Mouse (Mus musculus) lung, adult 2 months (tissue): ENCODE data around the gene Slc10a1. TPM values are rescaled to one million over a fixed set of nuclear protein-coding genes. Genes with fewer than 3 reads are reported as not detected.

Experiments
- DNase-seq: peaks from one replicate; pipeline ENCODE4 v3.0.0; 2022
- H3K4me1 ChIP-seq: fragments of 200-500 bp; 2 replicates; pipeline ENCODE4 v1.6.1; 2011; ENCODE audit warnings: low read length; ENCODE audit not compliant: control insufficient read depth, insufficient read depth
- H3K4me3 ChIP-seq: fragments of 200-500 bp; replicated peaks from 2 replicates; pipeline ENCODE3; 2011; ENCODE audit warnings: low read depth, mild to moderate bottlenecking, control low read depth, low read length; ENCODE audit errors: extremely low read depth
- CTCF ChIP-seq: fragments of 200-500 bp; IDR thresholded peaks from 2 replicates; pipeline ENCODE4 v1.5.1; 2011; ENCODE audit warnings: mild to moderate bottlenecking, low read length, control low read depth; ENCODE audit not compliant: insufficient read depth
- POLR2A ChIP-seq: fragments of 200-500 bp; IDR thresholded peaks from 2 replicates; pipeline ENCODE4 v1.6.1; 2011; ENCODE audit warnings: low read depth, mild to moderate bottlenecking, control low read depth, low read length, borderline replicate concordance; ENCODE audit errors: extremely low read depth
- WGBS: fragments of 180-500 bp; shearing (Covaris S2); methylation state at CpG from one replicate; pipeline ENCODE4 v1.1.7; 2018; 5-methylcytosine and 5-hydroxymethylcytosine counted together
- polyA plus RNA-seq: library from polyadenylated mRNA; depleted of rRNA; stranded (reverse); fragments of >200 nt; gene quantifications from 2 replicates; pipeline ENCODE4 v1.2.3, GENCODE M21; 2012; rRNA removed

The Slc10a1 gene
- polyA plus RNA-seq, 1 experiment = 0.50 TPM

DNA sequence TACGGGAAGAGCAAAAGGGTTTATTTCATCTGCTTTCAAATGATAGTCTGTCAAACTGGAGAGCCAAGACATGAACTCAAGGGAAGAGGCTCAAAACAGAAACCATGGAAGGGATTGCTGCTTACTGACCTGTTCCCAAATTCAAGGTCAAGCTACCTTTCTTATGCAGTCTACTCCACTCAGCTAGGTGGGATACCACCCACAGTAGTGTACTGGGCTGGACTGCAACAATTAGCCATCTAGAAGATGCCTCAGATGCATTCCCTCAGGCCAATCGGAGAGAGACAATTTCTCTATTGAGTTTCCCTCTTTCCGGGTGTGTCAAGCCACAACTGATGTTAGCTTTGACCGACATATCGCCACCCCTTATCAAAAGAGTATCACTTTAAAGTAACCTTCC, 47.2 kb downstream of the Slc10a1 start:
- TF ChIP-seq POLR2A = no peak
- TF ChIP-seq CTCF = no peak
- H3K4me3 ChIP-seq = no peak overlapping the region
- H3K4me1 ChIP-seq = peaks cover 7% of the 10 kb centered on the region
- 91% methylated on average over 5 of the region's 5 CpGs for WGBS
- no peak for DNase-seq

DNA sequence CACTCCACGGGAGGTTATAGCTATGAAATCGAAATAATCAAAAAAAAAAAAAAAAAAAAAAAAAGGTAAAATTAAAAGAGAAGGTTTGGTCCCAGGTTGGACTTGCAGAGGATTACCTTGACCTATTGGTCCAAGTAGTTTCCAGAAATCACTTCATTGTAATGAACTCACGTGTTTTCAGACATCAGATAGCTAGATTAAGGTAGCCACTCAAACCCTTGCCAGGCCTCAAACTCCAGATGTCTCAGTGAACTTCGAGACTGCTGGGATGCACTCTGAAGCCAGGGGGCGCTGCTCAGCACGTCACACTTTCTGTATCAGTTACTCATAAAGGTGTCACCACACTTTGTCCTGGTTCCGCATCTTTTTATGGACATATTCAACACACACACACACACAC, 50.7 kb downstream of the Slc10a1 start:
- Histone ChIP-seq H3K4me3 (no peak overlapping the region), H3K4me1 (no peaks in the 10 kb centered on the region; the same call in 1 of the 2 replicates)
- 47% methylated on average over 7 of the region's 7 CpGs for WGBS
- DNase-seq = peak; percentile 63
- TF ChIP-seq CTCF = peak; percentile 80
- TF ChIP-seq POLR2A = no peak

DNA sequence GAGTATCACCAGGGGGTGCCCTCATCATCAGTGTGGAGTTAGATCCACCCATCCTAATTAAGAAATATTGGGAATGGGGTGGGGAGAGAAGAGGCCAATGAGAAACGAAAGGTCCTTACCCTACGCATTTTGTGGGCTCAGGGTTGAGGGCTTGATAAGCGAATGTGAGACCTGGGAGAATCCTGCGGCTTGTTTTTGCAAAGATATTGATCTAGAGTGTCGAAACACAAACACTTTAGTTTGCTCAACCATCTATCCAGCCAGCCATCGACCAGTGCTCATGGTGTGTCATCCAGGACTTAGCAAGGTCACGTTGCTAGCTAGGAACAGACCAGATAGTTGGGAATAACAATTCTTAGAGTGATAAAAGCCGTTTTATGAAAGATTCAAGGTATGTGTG, 58.9 kb downstream of the Slc10a1 start:
- Histone ChIP-seq H3K4me3 (no peak overlapping the region), H3K4me1 (no peaks in the 10 kb centered on the region)
- TF ChIP-seq POLR2A = no peak
- TF ChIP-seq CTCF = no peak
- DNase-seq = no peak
- 67% methylated on average over 8 of the region's 8 CpGs for WGBS

Other genes with a start within 250 kb of the Slc10a1 start
- not detected in 2 replicates for gene Ccdc177, start 208.0 kb downstream of the Slc10a1 start, polyA plus RNA-seq
- 83.3 and 102 TPM in 2 replicates for gene Susd6, start 178.2 kb downstream of the Slc10a1 start, polyA plus RNA-seq
- gene Srsf5, start 23.2 kb downstream of the Slc10a1 start, polyA plus RNA-seq = 364 and 550 TPM in 2 replicates
- gene Smoc1, start 58.1 kb upstream of the Slc10a1 start, polyA plus RNA-seq = 5.0 TPM in 2 replicates